Mouse (Mus musculus) cerebellum, adult 11 months (tissue): ENCODE measurements around the gene Ctla2a.
"Not testable (repeated sequence)": the region's sequence is repeated elsewhere in the genome, so short reads cannot be mapped to it uniquely, and the experiment has no call there.

Experiments used
- DNase-seq: peaks from one replicate; pipeline ENCODE4 v3.0.0; 2022

Gene Ctla2a

GRCm38 (mm10) chr13:60936500-60936901, at the start of gene Ctla2a, which contains the start of gene Gm49391:
Gene Ctla2a (minus strand): TSS chr13:60936625.
Gene Gm49391 (minus strand): TSS chr13:60936571.
- no peak for DNase-seq

GRCm38 (mm10) chr13:60972319-60972718, 35.9 kb upstream of the Ctla2a start:
- DNase-seq, result not testable (repeated sequence)

DNA sequence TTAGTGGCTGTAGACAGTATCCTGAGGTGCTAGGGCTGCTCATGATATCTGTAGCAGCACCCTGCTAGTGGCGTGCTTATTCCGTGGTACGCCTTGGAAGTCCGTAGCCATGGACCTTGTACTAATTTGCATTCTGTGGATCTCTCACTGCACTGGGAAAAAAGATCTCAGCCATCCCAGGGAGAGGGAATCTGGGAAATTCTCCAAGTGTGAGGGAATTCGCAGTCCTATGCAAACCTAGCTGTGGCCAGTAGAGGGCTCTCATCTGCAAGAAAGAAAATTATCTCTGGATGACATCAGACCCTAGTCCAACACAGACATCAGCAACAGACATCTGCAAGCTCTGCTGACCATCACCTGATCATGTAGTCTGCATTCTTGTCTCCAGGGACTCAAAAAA, 27.6 kb upstream of the Ctla2a start:
- DNase-seq, result not testable (repeated sequence)

- no peak for DNase-seq
Measured at GRCm38 (mm10) chr13:60961706-60962105, 25.3 kb upstream of the Ctla2a start.

DNA sequence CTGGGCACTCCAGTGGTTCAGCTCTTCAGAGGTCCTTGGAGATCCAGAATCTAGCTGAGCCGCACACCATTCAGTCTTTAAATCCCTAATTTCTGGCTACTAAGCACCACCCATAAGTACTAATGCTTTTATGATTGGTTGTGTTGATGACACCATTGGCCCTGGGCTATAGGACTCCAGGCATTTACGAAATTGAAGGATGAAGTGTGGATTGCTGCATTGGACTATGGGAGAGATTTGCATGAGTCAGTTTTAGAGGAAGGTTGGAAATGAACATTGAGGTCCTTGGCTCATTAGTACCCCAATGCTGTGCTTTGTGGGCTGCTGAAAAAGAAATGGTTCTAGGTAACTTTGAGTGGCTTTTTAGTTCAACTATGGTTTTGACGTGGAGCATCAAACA, 5.5 kb upstream of the Ctla2a start, which contains the start of gene Tpbpa:
TSS of gene Tpbpa (minus strand) at position 101 of the 400 bp plus-strand sequence.
- DNase-seq, result not testable (repeated sequence)

GRCm38 (mm10) chr13:60935490-60935889, 935 bp downstream of the Ctla2a start, which contains the start of gene Gm49393:
Gene Gm49393 (minus strand): TSS chr13:60935590.
- DNase-seq, result not testable (repeated sequence)

DNA sequence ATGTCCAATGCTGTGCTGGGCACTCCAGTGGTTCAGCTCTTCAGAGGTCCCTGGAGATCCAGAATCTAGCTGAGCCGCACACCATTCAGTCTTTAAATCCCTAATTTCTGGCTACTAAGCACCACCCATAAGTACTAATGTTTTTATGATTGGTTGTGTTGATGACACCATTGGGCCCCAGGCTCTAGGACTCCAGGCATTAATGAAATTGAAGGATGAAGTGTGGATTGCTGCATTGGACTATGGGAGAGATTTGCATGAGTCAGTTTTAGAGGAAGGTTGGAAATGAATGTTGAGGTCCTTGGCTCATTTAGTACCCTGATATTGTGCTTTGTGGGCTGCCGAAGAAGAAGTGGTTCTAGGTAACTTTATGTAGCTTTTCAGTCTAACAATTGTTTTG, 31.6 kb downstream of the Ctla2a start, which contains the start of gene Tpbpb:
TSS of gene Tpbpb (minus strand) at position 101 of the 400 bp plus-strand sequence.
- DNase-seq, result not testable (repeated sequence)

DNA sequence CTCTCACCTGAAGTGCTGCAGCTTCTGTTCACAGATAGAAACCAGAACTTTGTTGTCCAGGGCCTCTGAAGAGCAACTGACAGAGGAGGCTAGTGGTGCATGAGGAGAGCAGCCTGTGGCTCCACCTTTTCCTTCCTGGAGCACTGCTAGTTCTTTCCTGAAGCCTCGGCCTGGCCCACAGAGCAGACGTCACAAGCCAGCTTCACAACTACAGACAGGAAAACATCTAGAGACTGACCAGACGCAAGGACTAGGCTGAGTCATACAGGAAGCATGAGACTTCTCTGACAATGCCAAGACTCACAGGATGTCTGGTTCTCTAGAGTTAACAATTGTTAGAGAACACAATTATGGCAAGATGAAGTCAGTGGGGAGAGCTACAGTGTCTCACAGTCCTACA, 39.1 kb downstream of the Ctla2a start, which contains the start of gene Ctla2b:
TSS of gene Ctla2b (minus strand) at position 120 of the 400 bp plus-strand sequence.
- DNase-seq, result no peak

GRCm38 (mm10) chr13:60896794-60897193, 39.6 kb downstream of the Ctla2a start, which contains the start of gene Gm49392:
Gene Gm49392 (minus strand): TSS chr13:60896894.
- DNase-seq, result not testable (repeated sequence)

DNA sequence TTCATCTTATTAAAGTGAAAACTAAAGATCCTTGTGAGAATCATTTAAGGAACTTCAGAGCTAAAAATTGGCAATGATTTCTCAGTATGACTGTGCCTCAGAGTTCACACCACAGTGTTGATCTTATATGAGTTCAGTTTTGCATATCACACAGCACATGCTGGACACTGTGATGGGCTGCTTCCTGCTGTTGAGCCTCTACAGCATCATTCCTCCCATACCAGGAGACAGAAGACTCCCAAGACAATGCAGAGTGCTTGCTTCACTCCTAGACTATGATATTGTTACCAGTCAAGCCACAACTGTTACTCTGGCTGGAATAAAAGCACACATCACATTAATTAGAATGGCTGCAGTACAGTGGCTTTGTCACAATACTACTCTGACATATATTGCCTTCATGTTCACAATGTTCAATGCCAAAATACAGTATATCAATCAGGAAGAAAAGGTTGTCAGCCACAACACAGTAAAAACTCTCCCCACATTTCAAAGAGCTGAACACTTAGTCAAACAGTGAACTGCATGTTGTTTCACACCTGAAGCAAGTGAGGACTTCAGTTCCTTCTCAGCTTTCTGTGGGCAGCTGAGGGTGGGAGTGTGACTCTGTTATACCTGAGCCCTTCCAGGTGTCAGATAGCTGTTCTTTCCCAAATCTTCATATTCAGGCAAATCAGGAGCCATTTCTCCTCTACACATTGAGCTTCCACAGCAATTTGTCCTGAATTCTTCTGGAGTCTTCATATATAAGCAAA, 40.8 kb downstream of the Ctla2a start:
- DNase-seq, result no peak

- DNase-seq, result no peak
Measured at GRCm38 (mm10) chr13:60892301-60892700, 44.1 kb downstream of the Ctla2a start.
